Mouse (Mus musculus): ENCODE results near the gene Rab26.

Gene Rab26

DNA sequence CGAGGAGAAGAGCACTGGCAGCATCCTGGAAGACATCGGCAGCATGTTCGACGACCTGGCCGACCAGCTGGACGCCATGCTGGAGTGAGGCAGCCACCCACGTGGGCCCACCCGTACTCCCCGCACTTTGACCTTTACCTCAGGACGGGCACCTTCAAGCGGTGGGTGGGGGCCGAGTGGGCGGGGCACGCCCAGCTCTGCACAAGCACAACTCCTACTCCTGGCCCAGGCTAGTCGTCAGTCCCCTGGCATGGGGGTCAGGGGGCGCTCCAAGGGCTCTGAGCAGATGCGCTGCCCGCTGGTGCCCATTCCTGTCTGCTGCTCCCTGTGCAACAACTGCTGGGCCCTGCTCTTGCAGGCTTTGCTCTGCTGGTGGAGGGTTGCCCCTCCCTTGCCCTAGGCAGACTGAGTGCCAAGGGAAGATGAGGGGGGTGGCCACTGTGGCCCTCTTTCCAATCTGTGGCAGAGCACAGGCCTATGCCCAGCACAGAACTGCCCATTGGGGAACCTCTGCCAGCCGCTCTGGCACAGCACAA is 26.8 kb downstream of the Rab26 start:
- DNase-seq = no peak

DNA sequence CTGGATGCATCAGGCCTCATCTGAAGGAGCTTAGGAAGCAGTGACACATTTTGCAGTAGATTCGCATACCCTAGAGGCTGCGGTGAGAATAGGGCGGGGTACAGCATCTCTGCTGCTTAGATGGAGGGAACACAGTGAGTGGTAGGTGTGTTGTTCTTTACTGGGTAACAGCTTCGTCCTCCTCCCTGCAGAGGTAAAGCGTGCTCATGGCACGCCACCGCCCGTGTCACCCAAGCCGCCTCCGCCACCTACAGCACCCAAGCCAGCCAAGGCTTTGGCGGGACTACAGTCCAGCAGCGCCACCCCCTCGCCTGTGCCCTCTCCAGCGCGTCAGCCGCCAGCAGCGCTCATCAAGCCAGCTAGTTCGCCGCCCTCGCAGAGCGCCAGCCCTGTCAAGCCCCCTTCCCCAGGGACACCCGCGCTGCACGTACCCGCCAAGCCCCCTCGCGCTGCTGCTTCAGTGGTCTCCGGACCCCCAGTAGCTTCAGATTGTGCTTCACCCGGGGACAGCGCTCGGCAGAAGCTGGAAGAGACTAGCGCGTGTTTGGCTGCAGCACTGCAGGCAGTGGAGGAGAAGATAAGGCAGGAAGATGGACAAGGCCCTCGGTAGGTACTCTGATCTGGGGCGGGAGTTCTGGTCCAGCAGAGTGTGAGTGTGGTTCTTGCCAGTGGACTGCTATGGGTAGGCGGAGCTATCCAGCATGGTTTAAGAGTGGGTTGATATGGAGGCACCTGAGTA is 27.5 kb downstream of the Rab26 start:
- peak; percentile 69 for DNase-seq

DNA sequence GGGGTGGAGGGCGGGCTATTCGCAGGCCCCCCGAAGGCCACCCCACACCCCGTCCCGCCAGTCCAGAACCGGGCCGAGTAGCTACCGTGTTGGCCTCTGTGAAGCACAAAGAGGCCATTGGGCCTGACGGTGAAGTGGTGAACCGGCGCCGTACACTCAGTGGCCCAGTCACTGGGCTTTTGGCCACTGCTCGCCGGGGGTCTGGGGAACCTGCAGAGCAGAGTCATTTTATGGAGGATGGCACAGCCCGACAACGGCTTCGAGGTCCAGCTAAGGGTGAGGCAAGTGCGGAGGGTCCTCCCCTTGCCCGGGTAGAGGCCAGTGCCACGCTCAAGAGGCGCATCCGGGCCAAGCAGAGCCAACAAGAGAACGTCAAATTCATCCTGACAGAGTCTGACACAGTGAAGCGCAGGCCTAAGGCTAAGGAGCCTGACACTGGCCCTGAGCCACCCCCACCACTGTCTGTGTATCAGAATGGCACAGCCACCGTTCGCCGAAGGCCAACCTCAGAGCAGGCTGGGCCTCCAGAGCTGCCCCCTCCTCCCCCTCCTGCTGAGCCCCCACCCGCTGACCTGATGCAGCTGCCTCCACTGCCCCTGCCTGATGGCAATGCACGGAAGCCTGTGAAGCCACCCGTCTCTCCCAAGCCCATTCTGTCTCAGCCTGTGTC is 28.6 kb downstream of the Rab26 start:
- DNase-seq = no peak

DNA sequence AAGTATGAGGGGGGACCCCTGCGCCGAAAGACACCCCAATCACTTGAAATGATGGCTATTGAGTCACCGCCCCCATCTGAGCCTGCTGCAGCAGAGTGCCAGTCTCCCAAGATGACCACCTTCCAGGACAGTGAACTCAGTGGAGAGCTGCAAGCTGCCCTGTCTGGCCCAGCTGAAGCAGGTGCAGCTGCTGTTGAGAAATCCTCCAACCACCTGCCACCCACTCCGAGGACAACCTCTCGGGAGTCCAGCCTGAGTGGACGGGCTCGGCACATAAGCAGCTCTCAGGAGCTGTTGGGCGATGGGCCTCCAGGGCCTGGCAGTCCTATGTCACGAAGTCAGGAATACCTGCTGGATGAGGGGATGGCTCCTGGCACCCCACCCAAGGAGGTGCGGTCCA is 29.9 kb downstream of the Rab26 start:
- DNase-seq = no peak

DNA sequence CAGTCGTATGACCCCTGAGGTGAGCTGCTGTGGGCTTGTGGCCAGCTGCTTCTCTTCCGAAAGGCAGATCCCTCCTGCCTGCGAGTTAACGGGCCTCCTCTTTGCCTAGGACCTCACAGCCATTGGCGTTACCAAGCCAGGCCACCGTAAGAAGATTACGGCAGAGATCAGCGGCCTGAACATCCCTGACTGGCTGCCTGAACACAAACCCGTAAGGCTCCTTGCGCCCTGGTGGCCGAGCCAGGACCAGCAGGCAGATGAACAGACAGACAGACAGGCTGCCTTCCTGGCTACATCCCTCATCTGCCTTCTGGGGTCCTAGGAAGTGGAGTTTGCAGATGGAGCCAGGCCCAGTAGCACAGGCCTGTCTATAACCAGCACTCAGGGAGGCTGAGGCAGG is 31.8 kb downstream of the Rab26 start:
- DNase-seq = no peak

DNA sequence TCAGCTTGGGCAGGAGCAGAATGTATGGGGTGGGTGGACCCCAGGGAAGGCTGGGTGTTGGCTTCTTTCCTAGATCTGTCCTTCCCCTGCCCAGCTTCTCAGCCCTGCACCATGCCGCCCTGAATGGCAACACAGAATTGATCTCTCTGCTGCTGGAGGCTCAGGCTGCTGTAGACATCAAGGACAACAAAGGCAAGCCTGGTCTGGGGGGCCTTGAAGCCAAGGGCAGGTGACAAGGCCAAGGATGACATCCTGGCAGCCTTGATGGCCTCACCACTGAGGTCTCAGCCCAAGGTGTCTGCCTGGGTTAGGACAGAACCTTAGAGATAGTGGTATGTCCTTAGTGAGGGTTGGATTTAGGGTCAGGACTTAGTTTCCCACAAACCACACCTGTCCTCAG is 38.0 kb downstream of the Rab26 start:
- DNase-seq = peak; percentile 15

DNA sequence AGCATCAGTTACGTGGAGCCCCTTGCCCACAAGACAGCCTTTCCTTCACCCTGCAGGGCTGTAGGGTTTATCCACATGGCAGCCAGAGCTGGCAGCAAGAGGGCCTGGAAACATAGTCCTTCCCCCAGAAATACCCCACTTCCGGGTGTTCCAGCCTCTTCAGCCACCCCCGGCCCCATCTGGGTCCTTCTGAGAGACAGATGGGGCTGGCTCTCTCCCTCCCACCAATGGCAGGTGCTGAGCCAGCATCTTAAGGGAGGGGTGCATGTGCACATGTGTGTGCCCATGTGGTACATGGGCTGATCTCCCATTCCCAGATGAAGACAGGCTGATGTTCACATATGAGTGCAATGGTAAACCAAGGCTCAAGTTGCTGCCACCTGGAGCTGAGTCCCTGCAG is 38.6 kb downstream of the Rab26 start:
- DNase-seq = peak; percentile 23

DNA sequence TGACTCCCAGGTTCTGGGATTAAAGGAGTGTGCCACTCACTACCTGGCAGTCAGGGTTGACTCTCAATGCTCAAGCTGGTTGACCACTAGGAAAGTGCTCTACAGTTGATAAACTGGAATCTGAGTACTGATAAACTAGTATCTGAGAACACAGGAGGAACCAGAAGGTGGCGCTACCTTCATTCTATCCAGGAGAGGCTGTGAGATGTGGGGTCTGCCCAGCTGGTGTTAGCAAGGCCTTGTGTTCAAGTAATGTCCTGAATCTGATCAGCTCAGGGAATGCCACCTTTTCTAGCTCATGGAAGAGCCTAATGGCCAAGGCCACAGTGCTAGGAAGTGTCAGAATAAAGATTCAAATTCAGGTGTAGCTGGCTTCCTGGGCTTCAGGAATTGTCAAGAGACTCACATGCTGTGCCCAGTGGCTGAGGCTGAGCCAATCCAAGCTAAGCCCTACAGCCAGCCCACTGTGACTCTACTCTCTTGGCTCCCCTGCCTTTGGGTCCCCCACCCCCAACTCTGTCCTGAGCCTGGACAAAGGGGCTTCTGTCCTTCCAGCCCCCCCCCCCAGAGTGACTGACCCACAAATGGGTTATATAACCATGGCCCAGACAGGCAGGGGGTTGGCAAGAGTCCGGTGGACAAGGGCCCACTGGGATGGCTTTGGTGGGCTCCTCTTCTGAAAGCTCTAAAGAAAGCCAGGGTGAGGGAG is 39.2 kb downstream of the Rab26 start:
- peak; percentile 60 for DNase-seq

DNA sequence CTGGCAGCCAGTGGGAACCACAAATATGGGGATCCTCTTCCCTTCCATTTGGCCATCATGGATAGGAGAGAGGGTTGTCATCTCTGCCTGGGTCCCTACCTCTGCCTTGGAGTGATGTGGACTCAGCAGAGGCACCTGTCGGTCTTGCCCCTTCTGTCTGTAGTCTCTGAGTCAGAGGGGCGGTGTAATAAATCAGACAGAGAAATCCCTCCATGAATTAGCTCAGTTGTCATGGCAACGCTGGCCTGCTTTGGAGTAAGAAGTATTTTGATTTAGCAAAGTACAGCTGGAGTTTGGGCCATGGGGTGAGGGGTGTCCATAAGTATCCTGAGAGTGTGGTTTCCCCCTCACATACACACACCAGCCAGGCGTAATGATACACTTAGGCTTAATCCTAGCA is 43.6 kb downstream of the Rab26 start:
- DNase-seq = no peak

DNA sequence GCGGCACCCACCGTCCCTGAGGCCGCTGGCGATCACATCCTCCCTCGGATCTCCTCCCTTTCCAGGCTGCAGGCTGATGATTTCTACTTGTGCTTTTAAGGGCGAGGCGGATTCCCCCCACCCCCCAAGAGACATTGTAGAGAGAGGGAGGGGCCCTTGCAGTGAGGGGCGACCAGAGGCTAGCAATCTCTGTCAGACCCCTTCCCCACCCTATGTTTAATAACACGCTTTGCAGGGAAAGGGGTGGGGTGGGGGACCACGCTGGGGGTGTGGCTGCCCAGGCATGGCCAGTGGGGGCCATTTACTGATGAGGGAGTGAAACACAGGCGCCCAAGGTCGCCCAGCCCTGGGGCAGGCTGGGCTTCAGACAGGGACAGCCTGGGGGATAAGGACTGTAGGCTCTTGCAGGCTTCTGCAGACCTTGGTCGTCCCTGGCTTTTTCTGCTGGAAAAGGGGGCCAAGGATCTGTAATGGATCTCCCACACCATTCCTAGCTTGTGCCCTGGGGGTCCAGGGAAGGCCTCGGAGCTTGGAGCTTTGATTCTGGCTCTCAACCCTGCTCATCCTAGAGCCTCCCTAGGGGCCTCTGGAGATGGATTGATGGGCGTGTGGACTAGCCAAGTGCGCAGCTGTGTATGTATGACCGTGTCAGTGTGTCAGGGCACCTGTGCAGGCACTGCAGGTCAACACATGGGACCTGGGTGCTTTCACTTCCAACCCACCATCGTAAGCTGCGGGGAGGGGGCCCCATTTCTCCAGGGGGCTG is 44.6 kb downstream of the Rab26 start:
- no peak for DNase-seq

DNA sequence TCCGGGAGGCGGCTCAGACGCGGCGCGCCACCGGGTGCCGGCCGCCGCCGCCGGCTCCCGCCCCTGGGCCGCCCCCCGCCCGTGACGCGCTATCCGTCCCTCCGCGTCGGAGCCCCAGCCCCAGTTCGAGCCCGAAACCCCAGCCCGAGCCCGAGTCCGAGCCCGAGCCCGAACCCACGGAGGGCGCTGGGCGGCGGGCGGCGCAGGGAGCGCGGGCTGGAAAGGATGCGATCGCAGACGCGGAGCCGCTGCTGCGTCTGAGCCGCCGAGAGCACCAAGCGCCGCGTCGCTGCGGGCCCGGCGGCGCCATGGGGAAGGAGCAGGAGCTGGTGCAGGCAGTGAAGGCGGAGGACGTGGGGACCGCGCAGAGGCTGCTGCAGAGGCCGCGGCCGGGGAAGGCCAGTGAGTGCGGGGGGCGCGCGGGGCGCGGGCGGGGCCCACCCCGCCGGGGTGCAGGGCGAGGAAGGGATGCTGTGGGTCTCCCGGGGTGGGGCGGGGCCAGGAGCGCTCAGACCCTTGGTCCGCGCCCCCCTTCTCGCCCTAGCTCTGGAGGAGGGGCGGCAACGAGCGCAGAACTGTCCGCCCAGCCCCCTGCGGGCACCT is 45.2 kb downstream of the Rab26 start:
- peak; percentile 76 for DNase-seq

DNA sequence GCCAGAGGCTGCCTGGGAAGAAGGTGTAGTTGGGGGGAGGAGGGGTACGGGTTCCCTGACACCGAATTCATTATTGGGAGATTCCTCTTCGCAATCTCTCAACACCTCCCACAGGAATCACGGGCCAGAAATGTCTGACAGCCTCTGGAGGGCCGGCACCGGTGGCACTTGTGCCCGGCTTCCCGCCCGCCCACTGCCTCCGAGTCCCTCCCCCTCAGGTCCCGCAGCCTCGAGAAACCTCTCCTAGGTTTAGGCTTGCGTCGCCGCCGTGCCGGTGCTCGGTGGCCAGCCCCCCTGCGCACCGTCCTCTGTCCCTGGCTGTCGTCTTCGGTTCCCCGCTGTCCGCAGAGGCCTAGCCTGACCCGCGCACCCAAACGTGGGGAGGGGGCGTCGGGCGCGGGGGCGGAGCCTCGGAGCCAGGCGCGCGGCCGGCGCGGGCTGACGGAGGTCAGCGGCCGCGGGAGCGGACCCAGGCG is 45.8 kb downstream of the Rab26 start, which contains the start of gene Caskin1:
Gene Caskin1 (plus strand): TSS at position 416 of the 476 bp plus-strand sequence.
- peak; percentile 80 for DNase-seq

DNA sequence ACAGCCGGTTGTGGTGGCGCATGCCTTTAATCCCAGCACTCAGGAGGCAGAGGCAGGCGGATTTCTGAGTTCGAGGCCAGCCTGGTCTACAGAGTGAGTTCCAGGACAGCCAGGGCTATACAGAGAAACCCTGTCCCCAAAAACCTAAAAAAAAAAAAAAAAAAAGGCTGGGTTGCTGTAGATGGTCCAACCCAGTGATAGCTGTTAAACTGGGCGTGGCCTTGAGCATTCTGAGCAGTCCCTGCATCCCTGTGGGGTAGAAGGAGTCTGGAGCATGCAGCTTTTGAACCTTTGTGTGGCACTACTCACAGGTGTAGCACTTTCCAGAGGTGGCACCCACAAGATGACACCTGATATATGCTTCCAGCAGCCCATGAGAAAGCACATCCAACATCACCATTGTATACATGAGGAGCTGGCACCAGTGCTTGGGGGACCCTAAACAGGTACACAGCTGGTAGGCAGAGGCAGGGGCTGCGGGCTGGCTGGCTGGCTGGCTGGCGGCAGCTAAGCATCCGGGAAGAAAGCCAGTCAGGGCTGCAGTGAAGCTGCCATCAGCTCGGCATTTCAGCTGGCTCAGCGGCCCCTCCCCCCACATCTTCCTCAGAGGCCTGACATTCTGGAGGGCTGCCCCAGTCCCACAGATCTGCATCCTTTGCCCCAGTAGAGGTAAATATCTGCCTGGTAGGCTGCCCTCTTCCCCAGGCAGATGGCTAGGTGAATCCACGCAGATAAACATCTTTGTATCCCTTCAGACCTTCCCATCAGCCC is 48.7 kb downstream of the Rab26 start:
- no peak for DNase-seq

DNA sequence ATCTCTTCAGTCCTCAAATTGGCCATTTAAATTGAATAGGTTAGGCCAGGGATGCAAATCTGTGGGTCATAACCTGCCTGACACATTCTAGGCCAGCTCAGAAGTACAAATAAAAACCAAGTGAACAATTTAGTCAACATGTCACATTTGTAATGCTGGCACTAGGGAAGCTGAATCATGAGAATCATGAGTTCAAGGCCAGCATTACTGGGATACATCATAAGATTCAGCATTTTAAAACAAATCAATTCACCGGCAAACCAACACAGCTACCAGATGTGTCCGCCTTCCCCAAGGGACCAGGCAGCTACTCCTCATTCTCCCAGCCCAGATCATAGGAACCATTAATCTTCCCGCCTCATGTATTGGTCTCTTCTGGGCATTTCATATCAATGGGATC is 50.5 kb downstream of the Rab26 start:
- no peak for DNase-seq

DNA sequence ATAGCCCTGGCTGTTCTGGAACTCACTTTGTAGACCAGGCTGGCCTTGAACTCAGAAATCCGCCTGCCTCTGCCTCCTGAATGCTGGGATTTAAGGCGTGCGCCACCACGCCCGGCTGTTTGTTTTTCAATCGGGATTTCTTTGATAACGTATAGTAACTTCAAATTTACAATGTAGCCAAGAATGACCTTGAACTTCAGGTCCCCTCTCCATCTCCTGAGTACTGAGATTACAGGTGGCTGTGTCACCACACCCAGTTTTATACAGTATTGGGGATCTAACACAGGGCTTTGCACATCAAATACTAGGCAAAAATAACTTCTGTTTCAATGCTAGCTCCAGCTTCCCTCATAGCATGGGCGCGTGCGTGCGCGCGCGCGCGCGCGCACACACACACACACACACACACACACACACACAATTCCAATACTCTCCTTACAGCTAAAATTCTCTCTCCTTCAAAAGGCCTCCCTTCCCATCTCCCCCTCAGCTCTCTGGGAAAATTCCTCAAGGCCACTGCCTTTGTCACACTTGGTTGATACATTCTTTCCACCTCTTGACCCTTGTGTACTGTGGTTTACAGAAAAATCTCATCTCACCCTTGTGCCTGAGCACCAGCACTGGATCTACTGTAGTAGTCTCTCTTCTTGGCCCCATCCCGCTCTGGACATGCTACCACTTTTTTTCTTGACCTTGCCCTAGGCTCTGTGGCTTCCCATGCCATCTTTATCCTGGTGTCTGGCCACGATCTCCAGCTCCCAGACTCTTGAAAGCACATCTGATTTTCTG is 52.8 kb downstream of the Rab26 start:
- no peak for DNase-seq

DNA sequence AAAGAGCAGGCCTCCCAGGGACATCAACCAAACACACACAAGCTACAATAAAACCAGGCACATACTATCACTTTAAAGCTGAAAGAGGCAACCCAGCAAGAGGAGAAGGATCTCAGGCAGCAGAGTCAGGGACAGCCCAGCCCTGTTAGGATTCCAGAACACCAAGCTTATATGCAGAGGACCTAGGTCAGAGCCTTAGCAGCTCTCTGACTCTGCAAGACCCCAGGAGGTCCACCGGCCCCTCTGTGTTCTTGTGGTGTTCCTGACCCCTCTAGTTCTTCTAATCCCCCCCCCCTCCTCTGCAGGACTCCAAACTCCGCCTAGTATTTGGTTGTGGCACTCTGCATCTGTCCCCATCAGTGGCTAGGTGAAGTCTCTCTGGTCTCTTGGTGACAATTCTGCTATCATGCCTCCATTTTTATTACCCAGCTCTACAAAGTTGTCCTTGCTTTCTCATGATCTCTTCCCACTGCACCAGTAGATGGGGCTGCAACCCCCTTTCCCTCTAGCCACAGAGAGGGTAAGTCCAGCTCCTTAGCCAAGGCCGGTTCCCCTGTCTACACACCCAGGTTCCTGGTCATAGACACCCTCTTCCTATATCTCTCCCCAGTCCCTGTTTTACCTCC is 53.7 kb downstream of the Rab26 start:
- DNase-seq = peak; percentile 58

DNA sequence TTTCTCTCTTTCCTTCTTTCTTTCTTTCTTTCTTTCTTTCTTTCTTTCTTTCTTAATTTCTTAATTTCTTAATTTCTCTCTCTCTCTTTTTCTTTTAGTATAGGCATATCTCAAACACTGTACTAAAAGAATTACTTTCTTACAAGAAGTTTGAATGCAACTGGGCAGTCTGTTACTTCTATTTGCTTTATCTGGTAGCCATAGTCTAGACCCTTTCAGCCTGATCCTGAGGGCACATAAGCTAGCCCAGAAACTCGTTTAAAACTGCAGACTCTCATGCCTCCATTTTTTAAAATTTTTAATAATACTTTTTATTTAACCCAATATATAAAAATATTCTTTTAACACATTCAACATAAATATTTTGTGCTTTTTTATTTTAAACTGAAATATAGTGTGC is 54.6 kb downstream of the Rab26 start:
- no peak for DNase-seq

DNA sequence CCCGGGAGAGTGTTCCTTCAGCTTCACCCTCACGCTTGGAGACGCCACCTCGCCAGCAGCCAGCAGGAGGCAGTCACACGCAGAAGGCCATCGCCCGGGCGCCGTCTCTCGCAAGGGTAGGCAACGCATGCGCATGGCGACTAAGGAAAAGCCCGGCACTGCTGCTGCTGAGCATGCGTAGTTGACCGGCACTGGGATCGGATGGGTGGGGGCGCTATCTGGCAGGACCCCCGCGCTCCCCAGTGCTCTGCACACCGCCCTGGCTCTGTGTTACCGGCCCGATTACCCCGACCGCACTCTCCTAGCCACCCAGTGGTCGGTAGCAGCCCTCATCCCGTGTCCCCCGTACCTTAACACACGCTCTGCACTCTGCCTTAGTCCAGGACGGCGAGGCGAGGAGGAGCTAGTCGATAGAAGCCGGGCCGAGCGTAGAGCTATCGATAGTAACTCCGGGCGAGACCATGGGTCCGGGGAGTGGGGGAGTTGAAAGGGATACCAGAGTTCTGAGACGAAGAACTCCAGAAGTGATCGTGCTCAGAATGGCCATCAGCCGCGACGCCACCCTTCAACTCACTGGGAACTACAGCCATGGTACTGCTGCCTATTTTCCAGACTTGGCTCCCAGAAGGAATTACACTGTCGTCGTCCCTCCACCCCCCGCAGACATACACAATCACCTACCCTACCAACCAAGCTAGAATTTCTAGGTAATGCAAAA is 55.2 kb downstream of the Rab26 start, which contains the start of gene Mlst8:
Gene Mlst8 (minus strand): TSS at position 416 of the 718 bp plus-strand sequence.
- peak; percentile 97 for DNase-seq

DNA sequence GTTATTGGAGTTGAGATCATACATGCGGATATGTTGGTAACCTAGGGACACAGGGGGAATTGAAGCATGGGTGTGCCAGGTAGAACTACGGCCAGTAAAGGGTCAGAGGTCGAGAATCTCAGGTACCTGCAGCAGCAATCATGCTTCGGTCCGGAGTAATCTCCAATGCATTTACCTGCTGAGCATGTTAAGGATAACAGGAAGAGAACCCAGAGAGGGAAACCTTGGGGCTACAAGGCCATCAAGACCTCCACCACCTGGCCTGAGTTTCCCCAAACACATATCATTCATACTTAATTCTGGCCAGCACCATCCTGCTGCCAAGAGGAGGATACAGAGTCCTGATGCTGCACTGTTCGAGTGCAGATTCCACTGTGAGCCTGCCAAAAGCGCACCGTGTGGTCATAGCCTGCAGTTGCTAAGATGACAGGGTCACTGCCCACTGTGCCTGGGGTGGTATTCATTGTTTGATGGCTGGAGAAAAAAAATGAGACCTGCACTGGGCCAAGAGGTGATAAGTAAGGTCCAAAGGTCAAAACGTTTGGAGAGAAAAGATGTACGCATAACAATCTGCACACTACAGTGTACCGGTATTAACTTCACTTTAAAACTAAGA is 55.9 kb downstream of the Rab26 start:
- DNase-seq = peak; percentile 76

Data from cerebellum, adult 9-11 months (tissue).